Mouse (Mus musculus): ENCODE results near the gene Clic6. TPM values are rescaled to one million over a fixed set of nuclear protein-coding genes. Genes with fewer than 3 reads are reported as not detected.

The Clic6 gene
- polyA plus RNA-seq, 1 experiment from 2014 or later = 16.4 TPM

DNA sequence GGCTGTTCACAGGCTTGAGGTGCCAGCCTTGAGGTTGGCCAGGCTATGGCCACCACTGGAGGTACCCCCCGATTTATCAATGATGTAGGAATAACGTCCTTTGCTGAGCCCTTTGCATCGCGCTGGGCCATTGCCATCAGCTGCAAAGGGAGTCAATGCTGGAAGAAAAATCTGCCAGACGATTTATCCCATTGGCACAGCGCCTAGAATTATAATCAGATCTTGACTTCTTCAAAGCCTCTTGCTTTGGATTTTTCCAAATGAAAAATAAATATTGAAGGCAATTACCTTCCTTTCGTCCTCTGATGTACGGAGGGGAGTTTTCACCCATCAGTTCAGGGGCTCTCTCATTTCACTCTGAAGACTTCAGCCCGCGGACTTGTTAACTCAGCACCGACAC, 79.8 kb downstream of the Clic6 start:
- ATAC-seq (ENCODE audit: low read depth) = peak; percentile 39
- WGBS = 34% methylated on average over 11 of the region's 11 CpGs
- Histone ChIP-seq H3K9ac (ENCODE audit: low read length) (no peak overlapping the region; the same call in 1 of the 2 replicates), H3K4me1 (replicated peaks; ENCODE audit: control insufficient read depth, insufficient read depth, low read length) (peaks cover 5% of the 10 kb centered on the region; the same call in 1 of the 2 replicates), H3K27ac (ENCODE audit: low read length) (peak overlapping the region; percentile 60; the same call in 1 of the 2 replicates), H3K4me2 (ENCODE audit: low read depth, low read length) (peak overlapping the region; percentile 52), H3K4me3 (ENCODE audit: low read length) (peak overlapping the region; percentile 25), H3K36me3 (ENCODE audit: control insufficient read depth, insufficient read depth, low read length) (no peaks in the 10 kb centered on the region), H3K9me3 (ENCODE audit: control insufficient read depth, low read length) (no peaks in the 10 kb centered on the region), H3K27me3 (ENCODE audit: control insufficient read depth, insufficient read depth, low read depth, low read length) (no peaks in the 10 kb centered on the region)

DNA sequence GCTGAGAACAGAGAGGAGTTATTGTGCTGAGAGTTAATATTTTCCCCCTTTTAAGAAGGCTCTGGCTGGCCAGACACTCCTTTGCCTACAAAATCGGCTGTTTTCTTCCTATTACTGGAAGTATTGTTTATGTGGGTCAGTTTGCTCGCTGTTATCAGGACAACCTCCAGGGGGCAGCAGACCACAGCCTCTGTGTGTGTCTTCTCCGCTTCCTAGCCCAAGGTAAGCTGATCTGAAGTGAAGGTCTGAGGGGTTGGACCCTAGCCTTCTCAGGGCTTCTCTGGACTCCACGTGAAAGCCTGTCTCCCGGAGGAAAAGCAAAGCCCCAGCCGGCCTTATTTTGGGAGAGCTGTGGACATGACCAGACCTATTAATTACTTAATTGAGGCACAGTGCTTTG, 80.2 kb downstream of the Clic6 start:
- Histone ChIP-seq H3K4me1 (replicated peaks; ENCODE audit: control insufficient read depth, insufficient read depth, low read length) (peaks cover 5% of the 10 kb centered on the region; the same call in 1 of the 2 replicates), H3K4me2 (ENCODE audit: low read depth, low read length) (peak overlapping the region; percentile 52), H3K9ac (ENCODE audit: low read length) (no peak overlapping the region; the same call in 1 of the 2 replicates), H3K4me3 (ENCODE audit: low read length) (peak overlapping the region; percentile 25), H3K27ac (ENCODE audit: low read length) (peak overlapping the region; percentile 60; the same call in 1 of the 2 replicates), H3K36me3 (ENCODE audit: control insufficient read depth, insufficient read depth, low read length) (no peaks in the 10 kb centered on the region), H3K9me3 (ENCODE audit: control insufficient read depth, low read length) (no peaks in the 10 kb centered on the region), H3K27me3 (ENCODE audit: control insufficient read depth, insufficient read depth, low read depth, low read length) (no peaks in the 10 kb centered on the region)
- 2% methylated on average over 6 of the region's 6 CpGs for WGBS
- ATAC-seq (ENCODE audit: low read depth) = peak; percentile 75

DNA sequence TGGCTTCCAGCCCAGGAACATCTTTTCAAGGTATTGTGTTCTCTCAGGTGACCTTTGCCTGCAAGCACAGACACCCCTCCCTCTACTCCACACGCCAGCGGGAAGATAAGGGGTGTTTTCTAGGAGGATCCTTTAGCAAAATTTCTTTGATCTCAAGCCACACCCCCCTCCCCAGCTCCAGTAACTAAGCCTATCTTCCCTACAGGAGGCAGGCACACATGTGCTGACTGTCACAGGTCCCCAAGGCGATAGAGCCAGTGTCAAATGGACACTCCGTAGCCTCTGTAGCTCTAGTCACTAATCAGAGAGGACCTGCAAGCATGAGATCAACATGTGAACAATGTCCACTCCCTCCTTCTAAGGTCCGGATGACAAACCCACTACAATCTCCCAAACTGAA, 80.6 kb downstream of the Clic6 start:
- H3K27ac ChIP-seq (ENCODE audit: low read length) = no peak overlapping the region
- H3K9me3 ChIP-seq (ENCODE audit: control insufficient read depth, low read length) = no peaks in the 10 kb centered on the region
- H3K4me3 ChIP-seq (ENCODE audit: low read length) = no peak overlapping the region
- peak; percentile 31 for ATAC-seq (ENCODE audit: low read depth)
- no peaks in the 10 kb centered on the region for H3K36me3 ChIP-seq (ENCODE audit: control insufficient read depth, insufficient read depth, low read length)
- peaks cover 5% of the 10 kb centered on the region; the same call in 1 of the 2 replicates for H3K4me1 ChIP-seq (replicated peaks; ENCODE audit: control insufficient read depth, insufficient read depth, low read length)
- H3K27me3 ChIP-seq (ENCODE audit: control insufficient read depth, insufficient read depth, low read depth, low read length) = no peaks in the 10 kb centered on the region
- no peak overlapping the region for H3K9ac ChIP-seq (ENCODE audit: low read length)
- WGBS = 13% methylated on average over 5 of the region's 5 CpGs
- H3K4me2 ChIP-seq (ENCODE audit: low read depth, low read length) = no peak overlapping the region; the same call in 1 of the 2 replicates

DNA sequence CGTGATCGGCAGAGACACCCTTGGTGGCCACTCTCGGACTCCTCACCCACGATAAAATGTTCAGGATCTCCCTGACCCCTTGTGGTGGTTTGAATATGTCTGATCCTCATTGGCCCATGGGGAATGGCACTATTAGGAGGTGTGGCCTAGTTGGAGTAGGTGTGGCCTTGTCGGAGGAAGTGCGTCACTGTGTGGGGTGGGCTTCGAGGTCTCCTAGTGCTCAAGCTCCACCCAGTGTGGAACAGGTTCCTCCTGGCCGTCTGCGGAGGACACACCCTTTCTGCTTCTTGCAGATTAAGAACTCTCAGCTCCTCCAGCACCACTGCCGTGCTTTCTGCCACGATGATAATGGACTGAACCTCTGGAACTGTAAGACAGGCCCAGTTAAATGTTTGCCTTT, 85.7 kb downstream of the Clic6 start:
- Histone ChIP-seq H3K9me3 (ENCODE audit: control insufficient read depth, low read length) (no peaks in the 10 kb centered on the region), H3K4me3 (ENCODE audit: low read length) (no peak overlapping the region), H3K27ac (ENCODE audit: low read length) (no peak overlapping the region), H3K4me1 (replicated peaks; ENCODE audit: control insufficient read depth, insufficient read depth, low read length) (peaks cover 3% of the 10 kb centered on the region; the same call in 1 of the 2 replicates), H3K4me2 (ENCODE audit: low read depth, low read length) (no peak overlapping the region), H3K27me3 (ENCODE audit: control insufficient read depth, insufficient read depth, low read depth, low read length) (no peaks in the 10 kb centered on the region), H3K9ac (ENCODE audit: low read length) (no peak overlapping the region), H3K36me3 (ENCODE audit: control insufficient read depth, insufficient read depth, low read length) (no peaks in the 10 kb centered on the region)
- 87% methylated on average over 11 of the region's 11 CpGs for WGBS
- no peak for ATAC-seq (ENCODE audit: low read depth)

DNA sequence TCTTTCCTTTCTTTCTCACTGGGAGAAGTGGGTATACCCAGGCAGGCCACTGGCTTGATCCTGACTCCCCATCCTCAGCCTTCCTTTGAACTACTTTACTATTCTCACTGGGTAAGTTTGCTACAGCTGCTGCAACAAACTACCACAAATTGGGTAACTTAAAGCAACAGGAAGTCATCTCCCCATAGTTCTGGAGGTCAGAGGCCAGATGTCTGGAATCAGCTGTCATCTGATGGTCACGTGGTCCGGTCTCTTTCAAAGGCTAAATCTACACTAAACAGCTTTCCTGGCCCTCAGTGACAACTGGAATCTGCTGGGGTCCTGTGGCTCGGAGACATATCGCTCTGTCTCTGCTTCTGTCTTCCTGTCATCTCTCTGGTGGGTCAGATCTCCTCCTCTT, 87.7 kb downstream of the Clic6 start:
- H3K9ac ChIP-seq (ENCODE audit: low read length) = no peak overlapping the region
- no peaks in the 10 kb centered on the region for H3K9me3 ChIP-seq (ENCODE audit: control insufficient read depth, low read length)
- 48% methylated on average over 4 of the region's 4 CpGs for WGBS
- H3K36me3 ChIP-seq (ENCODE audit: control insufficient read depth, insufficient read depth, low read length) = no peaks in the 10 kb centered on the region
- peak; percentile 21; the same call in 1 of the 2 replicates for ATAC-seq (ENCODE audit: low read depth)
- peaks cover 3% of the 10 kb centered on the region; the same call in 1 of the 2 replicates for H3K4me1 ChIP-seq (replicated peaks; ENCODE audit: control insufficient read depth, insufficient read depth, low read length)
- no peak overlapping the region for H3K4me2 ChIP-seq (ENCODE audit: low read depth, low read length)
- H3K4me3 ChIP-seq (ENCODE audit: low read length) = no peak overlapping the region
- H3K27ac ChIP-seq (ENCODE audit: low read length) = peak overlapping the region; percentile 47
- no peaks in the 10 kb centered on the region for H3K27me3 ChIP-seq (ENCODE audit: control insufficient read depth, insufficient read depth, low read depth, low read length)

- Histone ChIP-seq H3K36me3 (ENCODE audit: control insufficient read depth, insufficient read depth, low read length) (no peaks in the 10 kb centered on the region), H3K27ac (ENCODE audit: low read length) (no peak overlapping the region), H3K27me3 (ENCODE audit: control insufficient read depth, insufficient read depth, low read depth, low read length) (no peaks in the 10 kb centered on the region), H3K4me3 (ENCODE audit: low read length) (no peak overlapping the region), H3K4me2 (ENCODE audit: low read depth, low read length) (no peak overlapping the region), H3K4me1 (replicated peaks; ENCODE audit: control insufficient read depth, insufficient read depth, low read length) (peaks cover 3% of the 10 kb centered on the region; the same call in 1 of the 2 replicates), H3K9ac (ENCODE audit: low read length) (no peak overlapping the region), H3K9me3 (ENCODE audit: control insufficient read depth, low read length) (no peaks in the 10 kb centered on the region)
- WGBS = 65% methylated on average over 10 of the region's 10 CpGs
- ATAC-seq (ENCODE audit: low read depth) = no peak
Measured at GRCm38 (mm10) chr16:92575792-92576191, 90.3 kb downstream of the Clic6 start.

DNA sequence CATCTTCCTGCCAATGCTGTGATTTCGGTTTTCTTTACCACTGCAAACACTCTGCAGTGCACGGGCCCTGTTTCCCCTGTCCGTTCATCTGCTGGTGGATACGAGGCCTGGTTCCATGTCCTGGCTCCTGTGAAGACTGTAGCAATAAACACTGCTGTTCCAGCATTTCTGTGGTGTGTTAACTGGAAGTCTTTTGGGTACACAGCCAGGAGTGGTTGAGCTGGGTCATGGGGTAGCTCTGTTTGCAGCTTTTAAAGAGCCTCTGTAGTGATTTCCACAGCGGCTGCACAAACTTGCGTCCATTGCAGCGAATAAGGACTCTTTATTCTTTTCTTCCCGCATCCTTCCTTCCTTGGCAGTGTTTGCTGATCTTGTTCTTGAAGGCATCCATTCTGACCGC, 91.8 kb downstream of the Clic6 start:
- H3K4me2 ChIP-seq (ENCODE audit: low read depth, low read length) = no peak overlapping the region
- H3K27me3 ChIP-seq (ENCODE audit: control insufficient read depth, insufficient read depth, low read depth, low read length) = no peaks in the 10 kb centered on the region
- no peaks in the 10 kb centered on the region for H3K9me3 ChIP-seq (ENCODE audit: control insufficient read depth, low read length)
- H3K36me3 ChIP-seq (ENCODE audit: control insufficient read depth, insufficient read depth, low read length) = no peaks in the 10 kb centered on the region
- peaks cover 13% of the 10 kb centered on the region; the same call in 1 of the 2 replicates for H3K4me1 ChIP-seq (replicated peaks; ENCODE audit: control insufficient read depth, insufficient read depth, low read length)
- H3K27ac ChIP-seq (ENCODE audit: low read length) = no peak overlapping the region
- H3K9ac ChIP-seq (ENCODE audit: low read length) = no peak overlapping the region
- H3K4me3 ChIP-seq (ENCODE audit: low read length) = no peak overlapping the region
- 59% methylated on average over 9 of the region's 9 CpGs for WGBS
- no peak for ATAC-seq (ENCODE audit: low read depth)

GRCm38 (mm10) chr16:92578915-92579653, 93.5 kb downstream of the Clic6 start:
- peak overlapping the region; percentile 56; the same call in 1 of the 2 replicates for H3K27ac ChIP-seq (ENCODE audit: low read length)
- no peak overlapping the region for H3K4me3 ChIP-seq (ENCODE audit: low read length)
- H3K4me2 ChIP-seq (ENCODE audit: low read depth, low read length) = no peak overlapping the region
- ATAC-seq (ENCODE audit: low read depth) = peak; percentile 82
- H3K27me3 ChIP-seq (ENCODE audit: control insufficient read depth, insufficient read depth, low read depth, low read length) = no peaks in the 10 kb centered on the region
- 60% methylated on average over 7 of the region's 7 CpGs for WGBS
- H3K36me3 ChIP-seq (ENCODE audit: control insufficient read depth, insufficient read depth, low read length) = no peaks in the 10 kb centered on the region
- no peaks in the 10 kb centered on the region for H3K9me3 ChIP-seq (ENCODE audit: control insufficient read depth, low read length)
- 0 out of 2 replicates have a peak overlapping the region, but pooled peaks have one; percentile 0 for H3K9ac ChIP-seq (ENCODE audit: low read length)
- H3K4me1 ChIP-seq (replicated peaks; ENCODE audit: control insufficient read depth, insufficient read depth, low read length) = peaks cover 10% of the 10 kb centered on the region; the same call in 1 of the 2 replicates

GRCm38 (mm10) chr16:92580981-92581380, 95.4 kb downstream of the Clic6 start:
- no peak overlapping the region for H3K27ac ChIP-seq (ENCODE audit: low read length)
- 75% methylated on average over 10 of the region's 10 CpGs for WGBS
- H3K4me3 ChIP-seq (ENCODE audit: low read length) = no peak overlapping the region
- no peak overlapping the region for H3K9ac ChIP-seq (ENCODE audit: low read length)
- no peaks in the 10 kb centered on the region for H3K27me3 ChIP-seq (ENCODE audit: control insufficient read depth, insufficient read depth, low read depth, low read length)
- H3K36me3 ChIP-seq (ENCODE audit: control insufficient read depth, insufficient read depth, low read length) = no peaks in the 10 kb centered on the region
- H3K4me1 ChIP-seq (replicated peaks; ENCODE audit: control insufficient read depth, insufficient read depth, low read length) = peaks cover 10% of the 10 kb centered on the region; the same call in 1 of the 2 replicates
- H3K9me3 ChIP-seq (ENCODE audit: control insufficient read depth, low read length) = no peaks in the 10 kb centered on the region
- H3K4me2 ChIP-seq (ENCODE audit: low read depth, low read length) = no peak overlapping the region
- ATAC-seq (ENCODE audit: low read depth) = no peak

Data from lung, embryonic 16.5 days (tissue).